Mouse (Mus musculus) ES-E14 (cell line): Measurements from ENCODE around the gene Bbs7. TPM values are rescaled to one million over a fixed set of nuclear protein-coding genes. Genes with fewer than 3 reads are reported as not detected.

ENCODE experiments used
- DNase-seq: peaks from one replicate; pipeline ENCODE4 v3.0.0-alpha.2; 2013; ENCODE audit warnings: low read depth, low spot score
- H3K27ac ChIP-seq: 2 replicates; pipeline ENCODE4 v1.5.1; 2012; ENCODE audit warnings: low read depth, mild to moderate bottlenecking, low read length, moderate library complexity, mixed read lengths; ENCODE audit not compliant: poor library complexity, insufficient read depth, severe bottlenecking
- H3K36me3 ChIP-seq: 2 replicates; pipeline ENCODE4 v1.6.1; 2012; ENCODE audit warnings: mild to moderate bottlenecking, low read length, moderate library complexity, mixed read lengths; ENCODE audit not compliant: control insufficient read depth, poor library complexity, insufficient read depth, severe bottlenecking
- H3K4me1 ChIP-seq, 2 experiments: fragments of 150-350 bp in 1 of 2; sonication (generic) in 1 of 2; 2 replicates each; pipeline ENCODE4 v1.6.1; 2012; ENCODE audit warnings: low read length in 2 of 2, mild to moderate bottlenecking in 1 of 2, mixed read lengths in 1 of 2; ENCODE audit not compliant: control insufficient read depth in 2 of 2, insufficient read depth in 2 of 2, poor library complexity in 1 of 2
- H3K4me3 ChIP-seq, 2 experiments: fragments of 150-350 bp in 1 of 2; sonication (generic) in 1 of 2; 2 replicates each; pipeline ENCODE4 v1.5.1; 2012; ENCODE audit warnings: low read length in 2 of 2, low read depth in 1 of 2, mild to moderate bottlenecking in 1 of 2, mixed read lengths in 1 of 2; ENCODE audit not compliant: insufficient read depth in 1 of 2, poor library complexity in 1 of 2, severe bottlenecking in 1 of 2
- H3K9ac ChIP-seq: 2 replicates; pipeline ENCODE4 v1.6.1; 2012; ENCODE audit warnings: low read depth, mild to moderate bottlenecking, low read length, mixed read lengths; ENCODE audit not compliant: poor library complexity, insufficient read depth, severe bottlenecking
- H3K9me3 ChIP-seq: fragments of 150-350 bp; sonication (generic); 2 replicates; pipeline ENCODE4 v1.6.1; 2012; ENCODE audit warnings: low read depth, mild to moderate bottlenecking, low read length; ENCODE audit not compliant: control insufficient read depth, insufficient read depth
- CHD2 ChIP-seq: IDR thresholded peaks from 2 replicates; pipeline ENCODE4 v1.6.1; 2014; ENCODE audit warnings: mild to moderate bottlenecking, low read depth, low read length, inconsistent platforms
- HCFC1 ChIP-seq: IDR thresholded peaks from 2 replicates; pipeline ENCODE4 v1.6.1; 2012; ENCODE audit warnings: low read length, inconsistent platforms, borderline replicate concordance; ENCODE audit not compliant: insufficient read depth
- MAFK ChIP-seq: IDR thresholded peaks from 2 replicates; pipeline ENCODE4 v1.6.1; 2014; ENCODE audit warnings: mild to moderate bottlenecking, low read depth, low read length, inconsistent platforms; ENCODE audit not compliant: insufficient read depth
- ZC3H11A ChIP-seq: IDR thresholded peaks from 2 replicates; pipeline ENCODE4 v1.6.1; 2012; ENCODE audit warnings: low read depth, mild to moderate bottlenecking, inconsistent platforms, low read length, borderline replicate concordance
- ZNF384 ChIP-seq: IDR thresholded peaks from 2 replicates; pipeline ENCODE4 v1.6.1; 2012; ENCODE audit warnings: low read depth, low read length, inconsistent platforms
- in situ Hi-C, 2 experiments: fragments of 600-800 bp; cut with MboI; formaldehyde crosslinking; loops; one replicate each; pipeline ENCODE4 v1.15.1; 2025; ENCODE audit warnings: low sequenced_read_pairs in 2 of 2, inconsistent platforms in 1 of 2; ENCODE audit not compliant: unreplicated experiment in 2 of 2
- total RNA-seq: library from RNA; depleted of rRNA; stranded (reverse); fragments of 300-350 nt; gene quantifications from 2 replicates; pipeline ENCODE4 v1.2.3, GENCODE M21; 2012; rRNA removed

The Bbs7 gene
- total RNA-seq, 1 experiment, result 2.2 TPM

- no peak overlapping the region for H3K4me3 ChIP-seq
- H3K9ac ChIP-seq, result no peak overlapping the region
- H3K9me3 ChIP-seq, result no peaks in the 10 kb centered on the region
- no peak for DNase-seq
- no peaks in the 10 kb centered on the region for H3K36me3 ChIP-seq
- H3K4me1 ChIP-seq, result peaks cover 3 to 10% of the 10 kb centered on the region in 2 experiments
- in situ Hi-C loops, result no loop called here
- no peak for TF ChIP-seq HCFC1
- TF ChIP-seq CHD2, result no peak
- no peak for TF ChIP-seq ZNF384
- TF ChIP-seq MAFK, result no peak
- TF ChIP-seq ZC3H11A, result no peak
- no peak overlapping the region for H3K27ac ChIP-seq
Observed at GRCm38 (mm10) chr3:36524466-36524865, 88.8 kb downstream of the Bbs7 start.

Other genes starting within 250 kb of the Bbs7 start
- 69.9 and 131 TPM in 2 replicates for gene Anxa5, start 137.6 kb downstream of the Bbs7 start, total RNA-seq
- gene 1810062G17Rik, start 137.5 kb downstream of the Bbs7 start, total RNA-seq, result 0.95 and 1.3 TPM in 2 replicates
- gene Gm11549, start 91.7 kb downstream of the Bbs7 start, total RNA-seq, result not detected in 2 replicates
- 27.3 and 39.7 TPM in 2 replicates for gene Exosc9, start 60.9 kb downstream of the Bbs7 start, total RNA-seq
- 101 and 127 TPM in 2 replicates for gene Ccna2, start 41.3 kb downstream of the Bbs7 start, total RNA-seq
- 0.32 and 0.54 TPM in 2 replicates for gene Trpc3, start 76.7 kb upstream of the Bbs7 start, total RNA-seq
- gene 4932438A13Rik, start 249.6 kb upstream of the Bbs7 start, total RNA-seq, result 40.4 and 46.4 TPM in 2 replicates